Mouse (Mus musculus) embryonic facial prominence, embryonic 12.5 days (tissue): ENCODE data around the gene Gbp3. TPM values are rescaled to one million over a fixed set of nuclear protein-coding genes. Genes with fewer than 3 reads are reported as not detected.
A peak's percentile ranks its signal among the peaks of the same experiment; 100 is the strongest.
"Not testable (repeated sequence)": the region's sequence is repeated elsewhere in the genome, so short reads cannot be mapped to it uniquely, and the experiment has no call there.

Experiments
- ATAC-seq: fragments of 200-750 bp; cut with Nextera tagmentation; 2 replicates; pipeline ENCODE4 v1.8.0; 2017; ENCODE audit not compliant: insufficient number of reproducible peaks, insufficient read depth, low FRiP score, low TSS enrichment
- H3K27ac ChIP-seq: fragments of 300-500 bp; sonication (generic); 2 replicates; pipeline ENCODE4 v1.5.1; 2016; ENCODE audit warnings: mild to moderate bottlenecking
- H3K27me3 ChIP-seq: fragments of 300-500 bp; sonication (generic); 2 replicates; pipeline ENCODE4 v1.6.1; 2016; ENCODE audit warnings: mild to moderate bottlenecking, moderate library complexity
- H3K36me3 ChIP-seq: fragments of 300-500 bp; sonication (generic); 2 replicates; pipeline ENCODE4 v1.6.1; 2016; ENCODE audit warnings: mild to moderate bottlenecking
- H3K4me1 ChIP-seq: fragments of 300-500 bp; sonication (generic); 2 replicates; pipeline ENCODE4 v1.6.1; 2016
- H3K4me2 ChIP-seq: fragments of 300-500 bp; sonication (generic); replicated peaks from 2 replicates; pipeline ENCODE4 v1.6.1; 2016; ENCODE audit warnings: mild to moderate bottlenecking, moderate library complexity
- H3K4me3 ChIP-seq: fragments of 300-500 bp; sonication (generic); 2 replicates; pipeline ENCODE4 v1.5.1; 2016; ENCODE audit warnings: mild to moderate bottlenecking
- H3K9ac ChIP-seq: fragments of 300-500 bp; sonication (generic); 2 replicates; pipeline ENCODE4 v1.6.1; 2016; ENCODE audit warnings: mild to moderate bottlenecking, moderate library complexity
- H3K9me3 ChIP-seq: fragments of 300-500 bp; sonication (generic); 2 replicates; pipeline ENCODE4 v1.6.1; 2016; ENCODE audit warnings: mild to moderate bottlenecking, moderate library complexity
- WGBS: fragments of 180-500 bp; shearing (Covaris S2); methylation state at CpG from one replicate; pipeline ENCODE4 v1.1.7; 2016; 5-methylcytosine and 5-hydroxymethylcytosine counted together
- polyA plus RNA-seq: library from polyadenylated mRNA; unstranded; fragments of >200 nt; fragmentation: Nextera tagmentation; extraction: Ambion mirVana; gene quantifications from 2 replicates; pipeline ENCODE4 v1.2.1, GENCODE M21; 2016

Gbp3 gene
- 0.69 and 1.4 TPM in 2 replicates for polyA plus RNA-seq

- no peak for ATAC-seq
- no peaks in the 10 kb centered on the region for H3K9me3 ChIP-seq
- no peaks in the 10 kb centered on the region for H3K27me3 ChIP-seq
- H3K27ac ChIP-seq = no peak within 1 kb of the TSS
- WGBS = 23% methylated on average over 3 of the region's 3 CpGs
- peaks cover 6% of the 10 kb centered on the region for H3K4me1 ChIP-seq
- no peaks in the 10 kb centered on the region for H3K36me3 ChIP-seq
- peak within 1 kb of the TSS; percentile 18 for H3K4me3 ChIP-seq
- no peak within 1 kb of the TSS for H3K9ac ChIP-seq
- H3K4me2 ChIP-seq = peak within 1 kb of the TSS; percentile 41
Measured at GRCm38 (mm10) chr3:142559632-142560228, at the start of gene Gbp3. Gene Gbp3, plus strand, starts transcription at chr3:142560026.

- no peaks in the 10 kb centered on the region for H3K9me3 ChIP-seq
- H3K36me3 ChIP-seq = no peaks in the 10 kb centered on the region
- no peak overlapping the region for H3K27ac ChIP-seq
- no peaks in the 10 kb centered on the region for H3K4me1 ChIP-seq
- ATAC-seq = no peak
- no peak overlapping the region for H3K4me3 ChIP-seq
- WGBS = 66% methylated on average over 3 of the region's 3 CpGs
- no peak overlapping the region for H3K4me2 ChIP-seq
- no peaks in the 10 kb centered on the region for H3K27me3 ChIP-seq
- H3K9ac ChIP-seq = no peak overlapping the region
Measured at GRCm38 (mm10) chr3:142528116-142528515, 31.7 kb upstream of the Gbp3 start.

- 57% methylated on average over 2 of the region's 2 CpGs for WGBS
- H3K4me3 ChIP-seq = peak overlapping the region; percentile 54
- no peaks in the 10 kb centered on the region for H3K4me1 ChIP-seq
- no peaks in the 10 kb centered on the region for H3K9me3 ChIP-seq
- no peak for ATAC-seq
- peak overlapping the region; percentile 94 for H3K4me2 ChIP-seq
- H3K9ac ChIP-seq = no peak overlapping the region
- no peak overlapping the region for H3K27ac ChIP-seq
- H3K27me3 ChIP-seq = no peaks in the 10 kb centered on the region
- H3K36me3 ChIP-seq = no peaks in the 10 kb centered on the region
Measured at GRCm38 (mm10) chr3:142529597-142529996, 30.2 kb upstream of the Gbp3 start.

- H3K36me3 ChIP-seq = no peaks in the 10 kb centered on the region
- H3K4me1 ChIP-seq = no peaks in the 10 kb centered on the region
- H3K27me3 ChIP-seq = no peaks in the 10 kb centered on the region
- peak within 1 kb of the TSS; percentile 94 for H3K4me2 ChIP-seq
- WGBS = under 1% methylated on average over 30 of the region's 30 CpGs
- H3K9me3 ChIP-seq = no peaks in the 10 kb centered on the region
- H3K27ac ChIP-seq = no peak within 1 kb of the TSS
- H3K9ac ChIP-seq = peak within 1 kb of the TSS; percentile 12
- peak within 1 kb of the TSS; percentile 54 for H3K4me3 ChIP-seq
- ATAC-seq = peak; percentile 43; the same call in 1 of the 2 replicates
Measured at GRCm38 (mm10) chr3:142530087-142530953, 29.5 kb upstream of the Gbp3 start, which contains the start of gene Gbp7. Gene Gbp7, plus strand, starts transcription at chr3:142530342.

- Histone ChIP-seq H3K9me3 (no peaks in the 10 kb centered on the region), H3K4me2 (no peak overlapping the region), H3K4me1 (no peaks in the 10 kb centered on the region), H3K27ac (no peak overlapping the region), H3K36me3 (no peaks in the 10 kb centered on the region), H3K9ac (no peak overlapping the region), H3K27me3 (no peaks in the 10 kb centered on the region), H3K4me3 (no peak overlapping the region)
- 86% methylated on average over 3 of the region's 3 CpGs for WGBS
- ATAC-seq = no peak
Measured at GRCm38 (mm10) chr3:142531595-142531994, 28.2 kb upstream of the Gbp3 start.

- H3K4me1 ChIP-seq = no peaks in the 10 kb centered on the region
- no peak overlapping the region for H3K27ac ChIP-seq
- WGBS = 88% methylated on average over 3 of the region's 3 CpGs
- no peaks in the 10 kb centered on the region for H3K27me3 ChIP-seq
- no peak overlapping the region for H3K9ac ChIP-seq
- no peak for ATAC-seq
- no peak overlapping the region for H3K4me3 ChIP-seq
- no peaks in the 10 kb centered on the region for H3K36me3 ChIP-seq
- H3K9me3 ChIP-seq = no peaks in the 10 kb centered on the region
- no peak overlapping the region for H3K4me2 ChIP-seq
Measured at GRCm38 (mm10) chr3:142533185-142533584, 26.6 kb upstream of the Gbp3 start.

- Histone ChIP-seq H3K9me3 (no peaks in the 10 kb centered on the region), H3K4me3 (no peak overlapping the region), H3K27me3 (no peaks in the 10 kb centered on the region), H3K4me1 (no peaks in the 10 kb centered on the region), H3K4me2 (no peak overlapping the region), H3K9ac (no peak overlapping the region), H3K36me3 (no peaks in the 10 kb centered on the region), H3K27ac (no peak overlapping the region)
- ATAC-seq = no peak
- WGBS = 75% methylated on average over 1 of the region's 1 CpGs
Measured at GRCm38 (mm10) chr3:142535667-142536066, 24.2 kb upstream of the Gbp3 start.

GRCm38 (mm10) chr3:142541391-142541790 lies 18.4 kb upstream of the Gbp3 start:
- WGBS = 85% methylated on average over 6 of the region's 6 CpGs
- ATAC-seq = no peak
- H3K9ac ChIP-seq = no peak overlapping the region
- no peak overlapping the region for H3K4me2 ChIP-seq
- H3K9me3 ChIP-seq = no peaks in the 10 kb centered on the region
- no peaks in the 10 kb centered on the region for H3K36me3 ChIP-seq
- no peak overlapping the region for H3K27ac ChIP-seq
- no peak overlapping the region for H3K4me3 ChIP-seq
- no peaks in the 10 kb centered on the region for H3K4me1 ChIP-seq
- no peaks in the 10 kb centered on the region for H3K27me3 ChIP-seq

- not testable (repeated sequence) for H3K36me3 ChIP-seq, H3K27me3 ChIP-seq, H3K9ac ChIP-seq, ATAC-seq, H3K27ac ChIP-seq, H3K4me2 ChIP-seq, H3K4me3 ChIP-seq, H3K4me1 ChIP-seq, H3K9me3 ChIP-seq
- 88% methylated on average over 12 of the region's 12 CpGs for WGBS
Measured at GRCm38 (mm10) chr3:142542776-142543175, 17.1 kb upstream of the Gbp3 start.

GRCm38 (mm10) chr3:142546690-142547089 lies 13.1 kb upstream of the Gbp3 start:
- no peaks in the 10 kb centered on the region for H3K4me1 ChIP-seq
- no peaks in the 10 kb centered on the region for H3K9me3 ChIP-seq
- no peak overlapping the region for H3K27ac ChIP-seq
- WGBS = 85% methylated on average over 3 of the region's 3 CpGs
- H3K4me3 ChIP-seq = no peak overlapping the region
- ATAC-seq = no peak
- H3K36me3 ChIP-seq = no peaks in the 10 kb centered on the region
- H3K9ac ChIP-seq = no peak overlapping the region
- no peaks in the 10 kb centered on the region for H3K27me3 ChIP-seq
- no peak overlapping the region for H3K4me2 ChIP-seq

- ATAC-seq = no peak
Measured at GRCm38 (mm10) chr3:142550052-142550676, 9.7 kb upstream of the Gbp3 start.

GRCm38 (mm10) chr3:142554601-142555000 lies 5.2 kb upstream of the Gbp3 start:
- no peak overlapping the region for H3K4me2 ChIP-seq
- no peak for ATAC-seq

More at GRCm38 (mm10) chr3:142550052-142550676, 9.7 kb upstream of the Gbp3 start:
- no peaks in the 10 kb centered on the region for H3K9me3 ChIP-seq
- WGBS = 68% methylated on average over 3 of the region's 3 CpGs
- H3K4me1 ChIP-seq = no peaks in the 10 kb centered on the region
- no peaks in the 10 kb centered on the region for H3K36me3 ChIP-seq
- no peaks in the 10 kb centered on the region for H3K27me3 ChIP-seq
- H3K27ac ChIP-seq = no peak overlapping the region
- H3K4me2 ChIP-seq = no peak overlapping the region
- H3K9ac ChIP-seq = no peak overlapping the region
- no peak overlapping the region for H3K4me3 ChIP-seq

More at GRCm38 (mm10) chr3:142554601-142555000, 5.2 kb upstream of the Gbp3 start:
- Histone ChIP-seq H3K4me1 (no peaks in the 10 kb centered on the region), H3K27ac (no peak overlapping the region), H3K9ac (no peak overlapping the region), H3K27me3 (no peaks in the 10 kb centered on the region), H3K36me3 (no peaks in the 10 kb centered on the region), H3K9me3 (no peaks in the 10 kb centered on the region), H3K4me3 (no peak overlapping the region)
- WGBS = 77% methylated on average over 1 of the region's 1 CpGs
